In genomic region chr16:11011206-11011605, GRCm38 (mm10) we compare ENCODE assay signal across 22 mouse cellular contexts. TPM values are rescaled to one million over a fixed set of nuclear protein-coding genes. Genes with fewer than 3 reads are reported as not detected.
A peak's percentile ranks its signal among the peaks of the same experiment; 100 is the strongest.
DNase-seq lines count a peak whose midpoint lies in the region; ATAC-seq lines count a peak whose summit lies in the region.
"Had no signal": no experiment of that assay in that cellular context is flagged by ENCODE, and none has a peak within 500 bp of the region (broad histone marks: within the 10 kb centered on the region; RNA-seq: fewer than 3 reads in every experiment).

No protein-coding gene starts in this region.

- no peak overlapping the region for H3K4me3 ChIP-seq in kidney, embryonic 15.5 days (replicated peaks)
- no peak overlapping the region for H3K4me3 ChIP-seq in midbrain, embryonic 11.5 days (ENCODE audit: low read depth, low read length)
- no peak overlapping the region for H3K4me3 ChIP-seq in midbrain, embryonic 15.5 days
- H3K4me3 ChIP-seq: embryonic facial prominence, embryonic 13.5 days; heart, embryonic 12.5 days; intestine, embryonic 15.5 days; left cerebral cortex, adult 2 months; midbrain, embryonic 13.5 days; myocyte had no signal

- ATAC-seq in kidney, embryonic 15.5 days (replicated peaks; ENCODE audit: low FRiP score), result no peak
- ATAC-seq in midbrain, embryonic 11.5 days (ENCODE audit: low FRiP score), result no peak
- no peak for ATAC-seq in midbrain, embryonic 15.5 days (replicated peaks)
- ATAC-seq: activated CD4-positive, CD25-positive, alpha-beta regulatory T cell, adult 4 months; CD4-positive, CD25-positive, alpha-beta regulatory T cell, adult 4 months; intestine, embryonic 15.5 days; midbrain, embryonic 13.5 days had no signal

- intact Hi-C loops in left cerebral cortex, postnatal 25 days (cut with DNase I), result no loop called here

- H3K4me1 ChIP-seq in kidney, embryonic 15.5 days, result peaks cover 50% of the 10 kb centered on the region
- peaks cover 6% of the 10 kb centered on the region for H3K4me1 ChIP-seq in midbrain, embryonic 11.5 days (ENCODE audit: control insufficient read depth, insufficient read depth, low read length)
- 0 out of 2 replicates have a peak, but pooled peaks cover 5% of the 10 kb centered on the region for H3K4me1 ChIP-seq in midbrain, embryonic 15.5 days

- peak; percentile 48 for DNase-seq in adrenal gland, adult 2 months
- DNase-seq in adrenal gland, adult 18-20 months (ENCODE audit: low spot score in 2 of 2), result no peak
- DNase-seq in kidney, postnatal 36 days, result no peak
- DNase-seq in midbrain, embryonic 11.5 days (ENCODE audit: low spot score, missing footprints), result peak; percentile 77
- DNase-seq in left cerebral cortex, postnatal 25 days (ENCODE audit: low spot score in 2 of 2), result no peak
- no peak for DNase-seq in cerebellum, adult 11 months
- DNase-seq: cerebellum, adult 8-10 months; kidney, postnatal 10 days; spleen, adult 18-20 months; thymus, postnatal 36 days had no signal

- no peak overlapping the region for H3K4me2 ChIP-seq in kidney, embryonic 15.5 days
- no peak overlapping the region for H3K4me2 ChIP-seq in midbrain, embryonic 11.5 days
- H3K4me2 ChIP-seq in midbrain, embryonic 15.5 days, result no peak overlapping the region
- H3K4me2 ChIP-seq: embryonic facial prominence, embryonic 13.5 days; heart, embryonic 12.5 days; hindbrain, embryonic 14.5 days; intestine, embryonic 15.5 days; midbrain, embryonic 13.5 days had no signal

- WGBS in kidney, embryonic 15.5 days, result 52% methylated on average over 2 of the region's 2 CpGs
- 78% methylated on average over 2 of the region's 2 CpGs for WGBS in midbrain, embryonic 11.5 days
- WGBS in midbrain, embryonic 15.5 days, result 79% methylated on average over 2 of the region's 2 CpGs

- H3K36me3 ChIP-seq in kidney, embryonic 15.5 days, result no peaks in the 10 kb centered on the region
- no peaks in the 10 kb centered on the region for H3K36me3 ChIP-seq in midbrain, embryonic 11.5 days (ENCODE audit: control insufficient read depth, insufficient read depth, low read length)
- no peaks in the 10 kb centered on the region for H3K36me3 ChIP-seq in midbrain, embryonic 15.5 days (replicated peaks)
- H3K36me3 ChIP-seq: embryonic facial prominence, embryonic 13.5 days; G1E; heart, embryonic 12.5 days; intestine, embryonic 15.5 days; midbrain, embryonic 13.5 days had no signal

- H3K27me3 ChIP-seq in kidney, embryonic 15.5 days, result no peaks in the 10 kb centered on the region
- no peaks in the 10 kb centered on the region for H3K27me3 ChIP-seq in midbrain, embryonic 11.5 days (ENCODE audit: control insufficient read depth, insufficient read depth, low read length)
- H3K27me3 ChIP-seq in midbrain, embryonic 15.5 days (replicated peaks), result no peaks in the 10 kb centered on the region
- H3K27me3 ChIP-seq: embryonic facial prominence, embryonic 13.5 days; heart, embryonic 12.5 days; intestine, embryonic 15.5 days; midbrain, embryonic 13.5 days had no signal

- peak overlapping the region; percentile 41; the same call in 1 of the 2 replicates for H3K27ac ChIP-seq in kidney, embryonic 15.5 days
- no peak overlapping the region for H3K27ac ChIP-seq in midbrain, embryonic 11.5 days (ENCODE audit: low read depth, low read length)
- H3K27ac ChIP-seq in midbrain, embryonic 15.5 days, result no peak overlapping the region
- H3K27ac ChIP-seq: hindbrain, embryonic 14.5 days; intestine, embryonic 15.5 days; midbrain, embryonic 13.5 days had no signal

- H3K9me3 ChIP-seq in kidney, embryonic 15.5 days (replicated peaks), result no peaks in the 10 kb centered on the region
- H3K9me3 ChIP-seq in midbrain, embryonic 11.5 days (ENCODE audit: control insufficient read depth, low read length), result no peaks in the 10 kb centered on the region
- no peaks in the 10 kb centered on the region for H3K9me3 ChIP-seq in midbrain, embryonic 15.5 days
- H3K9me3 ChIP-seq: embryonic facial prominence, embryonic 13.5 days; G1E; heart, embryonic 12.5 days; intestine, embryonic 15.5 days; midbrain, embryonic 13.5 days had no signal

- no peak overlapping the region for H3K9ac ChIP-seq in kidney, embryonic 15.5 days
- no peak overlapping the region for H3K9ac ChIP-seq in midbrain, embryonic 11.5 days (ENCODE audit: low read length)
- H3K9ac ChIP-seq in midbrain, embryonic 15.5 days, result no peak overlapping the region
- H3K9ac ChIP-seq: embryonic facial prominence, embryonic 13.5 days; heart, embryonic 12.5 days; hindbrain, embryonic 14.5 days; intestine, embryonic 15.5 days; midbrain, embryonic 13.5 days had no signal

RNA-seq across cellular contexts. Expression of gene Snn, which starts 49.5 kb away (rescaled TPM):
- total RNA-seq in adrenal gland, adult 2 months (2021), result 10 to 100 TPM in 1 of 2 experiments, 1 to 10 TPM in 1; 9.7 to 16.5 TPM
- polyA plus RNA-seq in adrenal gland, adult 2 months (2012; rRNA removed), result 9.1 and 9.2 TPM in 2 replicates
- total RNA-seq in adrenal gland, adult 18-20 months (2021), result 10 to 100 TPM in 1 of 2 experiments, 1 to 10 TPM in 1; 9.3 to 14.0 TPM
- 37.7 and 40.6 TPM in 2 replicates for polyA plus RNA-seq in kidney, embryonic 15.5 days (2015; fragmentation: Nextera tagmentation; extraction: Ambion mirVana)
- polyA plus RNA-seq in midbrain, embryonic 11.5 days (2014; fragmentation: Nextera tagmentation; extraction: Ambion mirVana), result 103 and 110 TPM in 2 replicates
- polyA plus RNA-seq in midbrain, embryonic 15.5 days (2015; fragmentation: Nextera tagmentation; extraction: Ambion mirVana), result 135 TPM in 2 replicates
- total RNA-seq in left cerebral cortex, postnatal 25 days (2021), result 100 to 1,000 TPM; 165 to 179 TPM

RNA-seq across cellular contexts. Expression of gene Litaf, which starts 54.8 kb away (rescaled TPM):
- 10 to 100 TPM; 50.4 to 65.2 TPM for total RNA-seq in adrenal gland, adult 2 months (2021)
- 221 and 284 TPM in 2 replicates for polyA plus RNA-seq in adrenal gland, adult 2 months (2012; rRNA removed)
- total RNA-seq in adrenal gland, adult 18-20 months (2021), result 10 to 100 TPM; 48.5 to 56.4 TPM
- polyA plus RNA-seq in kidney, embryonic 15.5 days (2015; fragmentation: Nextera tagmentation; extraction: Ambion mirVana), result 122 and 123 TPM in 2 replicates
- polyA plus RNA-seq in midbrain, embryonic 11.5 days (2014; fragmentation: Nextera tagmentation; extraction: Ambion mirVana), result 61.8 and 63.4 TPM in 2 replicates
- polyA plus RNA-seq in midbrain, embryonic 15.5 days (2015; fragmentation: Nextera tagmentation; extraction: Ambion mirVana), result 28.0 and 28.8 TPM in 2 replicates
- total RNA-seq in left cerebral cortex, postnatal 25 days (2021), result 10 to 100 TPM in 1 of 2 experiments, 1 to 10 TPM in 1; 8.7 to 13.0 TPM

Comparison
In these comparisons a context has a peak if more than half of its experiments do, and no peak if none do; other contexts are left out.
1. DNase-seq: peak in adrenal gland, adult 2 months (single experiment) and midbrain, embryonic 11.5 days (single experiment); none in adrenal gland, adult 18-20 months (0 of 2), kidney, postnatal 36 days (0 of 2), left cerebral cortex, postnatal 25 days (0 of 2) and cerebellum, adult 11 months (single experiment).